Mouse (Mus musculus) embryonic facial prominence, embryonic 14.5 days (tissue): ENCODE measurements at regions not wholly inside any gene's neighbourhood (a gene's known extent, or its start where the extent isn't known, plus 50 kb on each side); places are given as distances from the start of the nearest gene placed in this dataset.
A peak's percentile ranks its signal among the peaks of the same experiment; 100 is the strongest.

Source experiments
- ATAC-seq: fragments of 200-750 bp; cut with Nextera tagmentation; 2 replicates; pipeline ENCODE4 v1.8.0; 2017; ENCODE audit warnings: low read depth, moderate number of reproducible peaks, moderate TSS enrichment
- DNase-seq: peaks from one replicate; pipeline ENCODE4 v3.0.0-alpha.2; 2015; ENCODE audit warnings: low spot score
- H3K27ac ChIP-seq: fragments of 300-500 bp; sonication (generic); replicated peaks from 2 replicates; pipeline ENCODE4 v1.5.1; 2014; ENCODE audit warnings: low read depth, mild to moderate bottlenecking, low read length, moderate library complexity
- H3K27me3 ChIP-seq: fragments of 300-500 bp; sonication (generic); replicated peaks from 2 replicates; pipeline ENCODE4 v1.6.1; 2014; ENCODE audit warnings: low read length; ENCODE audit not compliant: control insufficient read depth, insufficient read depth
- H3K36me3 ChIP-seq: fragments of 300-500 bp; sonication (generic); 2 replicates; pipeline ENCODE4 v1.6.1; 2014; ENCODE audit warnings: low read length, mixed read lengths; ENCODE audit not compliant: control insufficient read depth, insufficient read depth
- H3K4me1 ChIP-seq: fragments of 300-500 bp; sonication (generic); 2 replicates; pipeline ENCODE4 v1.6.1; 2014; ENCODE audit warnings: antibody characterized with exemption, low read length; ENCODE audit not compliant: control insufficient read depth, insufficient read depth
- H3K4me2 ChIP-seq: fragments of 300-500 bp; sonication (generic); 2 replicates; pipeline ENCODE4 v1.6.1; 2014; ENCODE audit warnings: low read depth, mild to moderate bottlenecking, low read length, moderate library complexity, mixed read lengths
- H3K4me3 ChIP-seq: fragments of 300-500 bp; sonication (generic); 2 replicates; pipeline ENCODE4 v1.5.1; 2014; ENCODE audit warnings: low read depth, mild to moderate bottlenecking, low read length
- H3K9ac ChIP-seq: fragments of 300-500 bp; sonication (generic); 2 replicates; pipeline ENCODE4 v1.6.1; 2014; ENCODE audit warnings: low read depth, mild to moderate bottlenecking, low read length, moderate library complexity, mixed read lengths
- H3K9me3 ChIP-seq: fragments of 300-500 bp; sonication (generic); 2 replicates; pipeline ENCODE4 v1.6.1; 2016; ENCODE audit warnings: low read length; ENCODE audit not compliant: control insufficient read depth
- WGBS: fragments of 180-500 bp; shearing (Covaris S2); extraction: QIAGEN DNeasy Blood & Tissue Kit; methylation state at CpG from one replicate; pipeline ENCODE4 v1.1.7; 2014; 5-methylcytosine and 5-hydroxymethylcytosine counted together

DNA sequence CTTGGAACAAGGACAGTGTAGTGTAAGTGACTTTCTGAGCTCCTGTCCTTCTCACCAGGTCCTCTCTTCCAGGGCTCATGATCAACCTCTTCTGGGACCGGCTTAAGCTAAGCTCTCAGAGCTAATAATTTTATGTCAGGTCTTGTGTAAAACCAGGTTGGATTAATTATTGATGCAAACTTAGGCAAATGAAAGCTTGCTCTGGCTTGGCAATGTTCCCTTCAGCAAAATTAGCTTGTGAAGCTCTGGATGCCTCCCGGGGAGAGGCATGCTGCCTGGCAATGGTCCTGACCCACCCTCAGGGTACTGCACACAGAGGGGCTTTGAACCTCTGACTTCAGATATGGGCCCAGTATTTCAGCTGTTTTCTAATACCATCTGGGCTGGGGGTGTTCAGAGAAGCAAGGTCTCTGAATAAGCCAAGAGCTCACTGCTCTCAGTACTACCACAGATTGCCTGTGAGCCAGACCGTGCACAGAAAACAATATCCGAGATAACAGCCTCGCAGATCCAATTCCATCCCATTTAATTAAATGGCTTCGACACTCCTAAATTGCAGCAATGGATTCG lies 624.7 kb downstream of the Cdk5rap2 start:
- DNase-seq, result no peak
- ATAC-seq, result no peak
- no peak overlapping the region for H3K4me3 ChIP-seq
- no peaks in the 10 kb centered on the region for H3K9me3 ChIP-seq
- H3K4me1 ChIP-seq, result no peaks in the 10 kb centered on the region
- H3K27me3 ChIP-seq, result no peaks in the 10 kb centered on the region
- 82% methylated on average over 7 of the region's 7 CpGs for whole genome bisulfite sequencing
- no peak overlapping the region for H3K9ac ChIP-seq
- no peak overlapping the region for H3K4me2 ChIP-seq
- H3K27ac ChIP-seq, result no peak overlapping the region
- H3K36me3 ChIP-seq, result no peaks in the 10 kb centered on the region

DNA sequence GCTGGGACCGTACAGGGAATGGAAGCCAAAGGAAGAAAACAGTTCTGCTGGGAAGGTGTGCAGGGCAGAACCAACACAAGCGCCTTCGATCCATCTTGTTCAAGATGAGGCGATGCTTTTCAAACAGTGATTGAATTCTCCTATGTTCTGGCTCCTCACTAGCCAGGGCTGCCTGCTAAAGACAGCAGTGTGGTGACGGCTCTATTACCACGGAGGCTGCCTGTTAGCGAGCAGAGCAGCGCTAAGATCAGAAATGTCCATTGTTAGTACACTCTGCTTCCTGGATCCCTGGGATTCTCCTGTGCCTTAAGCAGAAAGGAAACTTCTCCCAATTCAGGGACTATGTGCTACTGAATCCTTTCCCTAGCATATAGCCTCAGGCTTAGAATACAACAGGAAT lies 629.0 kb downstream of the Cdk5rap2 start:
- H3K4me3 ChIP-seq, result no peak overlapping the region
- H3K4me1 ChIP-seq, result no peaks in the 10 kb centered on the region
- ATAC-seq, result no peak
- WGBS, result 69% methylated on average over 8 of the region's 8 CpGs
- no peak overlapping the region for H3K27ac ChIP-seq
- no peaks in the 10 kb centered on the region for H3K27me3 ChIP-seq
- H3K9ac ChIP-seq, result no peak overlapping the region
- no peaks in the 10 kb centered on the region for H3K9me3 ChIP-seq
- no peak overlapping the region for H3K4me2 ChIP-seq
- no peak for DNase-seq
- no peaks in the 10 kb centered on the region for H3K36me3 ChIP-seq

DNA sequence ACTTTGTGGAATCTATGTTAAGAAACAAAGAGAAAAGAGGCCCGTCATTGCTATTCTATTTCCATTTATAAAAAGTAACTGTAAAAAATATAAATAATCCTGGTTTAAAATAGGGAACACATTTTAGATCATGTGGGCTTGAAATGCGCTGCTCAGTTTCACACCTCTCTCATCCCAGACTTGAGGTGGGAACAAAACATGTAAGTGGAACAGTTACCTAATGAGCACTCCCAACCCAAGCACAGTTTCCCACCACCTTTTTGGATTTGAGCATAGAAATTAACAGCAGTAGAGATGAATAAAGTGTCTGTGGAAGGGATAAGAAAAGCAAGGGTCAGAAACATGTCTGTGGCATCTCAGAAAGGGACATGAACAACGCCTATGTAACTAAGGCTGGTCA lies 648.4 kb downstream of the Cdk5rap2 start:
- Histone ChIP-seq H3K27me3 (no peaks in the 10 kb centered on the region), H3K27ac (no peak overlapping the region), H3K36me3 (no peaks in the 10 kb centered on the region), H3K4me2 (no peak overlapping the region), H3K9me3 (no peaks in the 10 kb centered on the region), H3K4me3 (no peak overlapping the region), H3K4me1 (no peaks in the 10 kb centered on the region), H3K9ac (no peak overlapping the region)
- WGBS, result 81% methylated on average over 3 of the region's 3 CpGs
- no peak for ATAC-seq
- no peak for DNase-seq

DNA sequence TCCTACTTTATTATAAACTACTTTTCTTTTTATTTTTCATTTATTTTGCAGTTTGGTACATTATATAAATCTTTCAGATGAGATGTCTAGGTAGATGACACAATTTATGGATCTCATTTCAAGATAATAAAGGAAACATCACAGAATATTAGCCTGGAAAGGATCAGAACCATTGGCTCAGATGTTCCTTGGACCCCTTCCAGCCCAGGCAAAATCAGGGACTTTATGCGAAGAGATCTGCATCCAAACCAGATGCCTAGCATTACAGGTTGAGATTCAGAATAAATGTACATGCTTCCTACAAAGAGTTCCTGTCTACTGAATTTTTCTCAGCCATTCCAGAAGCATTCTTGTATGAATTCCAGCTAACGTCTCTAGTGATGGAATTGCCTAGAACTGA lies 650.6 kb downstream of the Cdk5rap2 start:
- H3K9ac ChIP-seq, result no peak overlapping the region
- no peak for DNase-seq
- ATAC-seq, result no peak
- no peaks in the 10 kb centered on the region for H3K9me3 ChIP-seq
- H3K4me1 ChIP-seq, result no peaks in the 10 kb centered on the region
- H3K36me3 ChIP-seq, result no peaks in the 10 kb centered on the region
- no peak overlapping the region for H3K4me2 ChIP-seq
- no peak overlapping the region for H3K27ac ChIP-seq
- no peak overlapping the region for H3K4me3 ChIP-seq
- WGBS, result 75% methylated on average over 2 of the region's 2 CpGs
- no peaks in the 10 kb centered on the region for H3K27me3 ChIP-seq

DNA sequence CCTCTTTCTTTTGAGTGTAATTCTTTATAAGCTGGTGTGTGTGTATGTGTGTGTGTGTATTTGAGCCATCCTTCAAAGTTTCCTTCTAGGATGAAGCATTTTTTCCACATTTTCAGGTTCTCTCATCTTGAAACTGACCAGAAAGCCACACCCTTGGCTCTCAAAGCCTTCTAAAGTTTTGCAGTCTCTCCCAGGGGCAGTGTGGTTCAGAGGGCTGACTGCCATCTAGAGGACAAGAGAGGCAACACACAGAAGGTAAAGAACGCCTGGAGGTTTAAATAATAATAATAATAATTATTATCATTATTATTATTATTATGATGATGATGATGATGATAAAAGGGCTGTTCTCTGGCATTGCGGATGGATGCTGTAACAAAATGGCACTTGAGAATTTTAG lies 655.7 kb downstream of the Cdk5rap2 start:
- Histone ChIP-seq H3K9me3 (no peaks in the 10 kb centered on the region), H3K4me3 (no peak overlapping the region), H3K4me1 (no peaks in the 10 kb centered on the region), H3K27me3 (no peaks in the 10 kb centered on the region), H3K9ac (no peak overlapping the region), H3K36me3 (no peaks in the 10 kb centered on the region), H3K4me2 (no peak overlapping the region), H3K27ac (no peak overlapping the region)
- ATAC-seq (no peak), DNase-seq (peak; percentile 36)
- 64% methylated on average over 2 of the region's 2 CpGs for WGBS

- no peaks in the 10 kb centered on the region for H3K9me3 ChIP-seq
- 64% methylated on average over 3 of the region's 3 CpGs for WGBS
Observed at GRCm38 (mm10) chr4:69753086-69753485, 657.2 kb downstream of the Cdk5rap2 start.

GRCm38 (mm10) chr4:69739833-69740510 lies 670.3 kb downstream of the Cdk5rap2 start:
- Histone ChIP-seq H3K36me3 (no peaks in the 10 kb centered on the region), H3K4me3 (no peak overlapping the region), H3K27ac (no peak overlapping the region), H3K4me1 (no peaks in the 10 kb centered on the region), H3K9me3 (no peaks in the 10 kb centered on the region), H3K4me2 (no peak overlapping the region), H3K27me3 (no peaks in the 10 kb centered on the region), H3K9ac (no peak overlapping the region)
- no peak for ATAC-seq
- 76% methylated on average over 7 of the region's 7 CpGs for WGBS
- no peak for DNase-seq

More at GRCm38 (mm10) chr4:69753086-69753485, 657.2 kb downstream of the Cdk5rap2 start:
- DNase-seq (no peak), ATAC-seq (no peak)
- Histone ChIP-seq H3K27me3 (no peaks in the 10 kb centered on the region), H3K4me2 (no peak overlapping the region), H3K9ac (no peak overlapping the region), H3K36me3 (no peaks in the 10 kb centered on the region), H3K4me1 (no peaks in the 10 kb centered on the region), H3K27ac (no peak overlapping the region), H3K4me3 (no peak overlapping the region)
